Mouse (Mus musculus) kidney, adult 2 months (tissue): ENCODE results near the gene Zc3h4.

Experiments used
- CTCF ChIP-seq: fragments of 200-500 bp; conservative IDR thresholded peaks from 2 replicates; pipeline ENCODE4 v1.5.1; 2011; ENCODE audit warnings: low read depth, mild to moderate bottlenecking, control low read depth, low read length, moderate library complexity, mixed read lengths; ENCODE audit not compliant: insufficient read depth, insufficient read length
- POLR2A ChIP-seq: fragments of 200-500 bp; IDR thresholded peaks from one replicate; pipeline ENCODE4 v1.6.1; 2011; ENCODE audit warnings: low read depth, low read length, control low read depth

DNA sequence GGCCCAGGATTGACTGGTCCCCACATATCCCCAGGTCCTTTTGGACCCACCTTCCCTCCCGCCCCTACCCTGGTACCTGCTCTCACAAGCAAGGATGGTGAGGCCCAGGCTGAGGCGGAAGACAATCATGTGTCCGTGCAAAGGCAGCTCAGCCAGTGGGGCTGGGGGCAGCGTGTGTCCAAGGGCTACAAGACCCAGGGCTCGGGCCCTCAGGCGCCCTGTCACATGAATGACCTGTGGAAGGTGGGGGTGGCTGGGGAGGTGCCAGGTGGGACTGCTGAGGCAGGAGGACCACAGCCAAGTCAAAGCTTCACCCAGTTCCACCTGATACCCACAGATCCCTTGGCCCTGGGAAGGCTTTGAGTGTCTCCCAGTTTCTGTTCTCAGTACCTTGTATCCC is 61.0 kb downstream of the Zc3h4 start:
- TF ChIP-seq CTCF (no peak), POLR2A (no peak)
